Mouse (Mus musculus) liver, embryonic 14.5 days (tissue): ENCODE results near the gene Ripor3.

Experiments used
- CTCF ChIP-seq: IDR thresholded peaks from 2 replicates; pipeline ENCODE4 v1.5.1; 2016; ENCODE audit warnings: antibody characterized with exemption, low read depth, control low read depth
- EP300 ChIP-seq: IDR thresholded peaks from 2 replicates; pipeline ENCODE4 v1.6.1; 2016; ENCODE audit warnings: antibody characterized with exemption, low read depth

DNA sequence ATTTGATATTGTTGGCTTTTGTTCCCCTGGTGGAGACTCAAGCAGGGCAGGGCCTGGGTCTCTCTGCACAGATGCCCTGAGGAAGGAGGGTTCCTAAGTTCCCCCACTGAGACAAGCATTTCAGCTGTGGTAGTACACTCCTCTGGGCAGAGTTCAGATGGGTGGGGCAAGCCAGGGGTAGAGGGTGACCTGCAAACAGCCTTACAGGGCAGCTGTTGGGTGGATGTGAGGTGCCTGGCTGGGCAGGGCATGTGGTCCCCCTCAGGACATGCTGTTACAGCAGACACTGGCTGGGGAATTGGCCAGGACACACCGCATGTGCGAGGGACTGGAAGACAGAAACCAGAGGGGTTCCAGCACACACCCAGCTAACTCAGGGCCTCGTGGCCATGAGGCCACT is 5.4 kb downstream of the Ripor3 start:
- TF ChIP-seq EP300 (no peak), CTCF (no peak)
